Mouse (Mus musculus): ENCODE measurements around the gene Mnat1. TPM values are rescaled to one million over a fixed set of nuclear protein-coding genes. Genes with fewer than 3 reads are reported as not detected.

Mnat1 gene
- polyA plus RNA-seq, 1 experiment = 0.35 TPM

- TF ChIP-seq GATA1 (IDR thresholded peaks at IDR 0.05; ENCODE audit: low read length) (no peak), TAL1 (IDR thresholded peaks at IDR 0.05; ENCODE audit: low read length) (no peak)
- Histone ChIP-seq H3K9me3 (ENCODE audit: control insufficient read depth, low read length) (no peaks in the 10 kb centered on the region), H3K4me1 (ENCODE audit: control insufficient read depth) (no peaks in the 10 kb centered on the region), H3K36me3 (ENCODE audit: control insufficient read depth) (peaks cover 19% of the 10 kb centered on the region), H3K27me3 (ENCODE audit: control insufficient read depth) (no peaks in the 10 kb centered on the region), H3K4me3 (replicated peaks) (no peak overlapping the region)
These were observed 60.4 kb downstream of the Mnat1 start for GRCm38 (mm10) chr12:73183896-73184295.

GRCm38 (mm10) chr12:73197363-73197762, 73.8 kb downstream of the Mnat1 start:
- TF ChIP-seq GATA1 (IDR thresholded peaks at IDR 0.05; ENCODE audit: low read length) = no peak
- no peak for TF ChIP-seq TAL1 (IDR thresholded peaks at IDR 0.05; ENCODE audit: low read length)
- H3K36me3 ChIP-seq (ENCODE audit: control insufficient read depth) = peaks cover 2% of the 10 kb centered on the region
- H3K9me3 ChIP-seq (ENCODE audit: control insufficient read depth, low read length) = no peaks in the 10 kb centered on the region
- H3K27me3 ChIP-seq (ENCODE audit: control insufficient read depth) = no peaks in the 10 kb centered on the region
- no peaks in the 10 kb centered on the region for H3K4me1 ChIP-seq (ENCODE audit: control insufficient read depth)
- no peak overlapping the region for H3K4me3 ChIP-seq (replicated peaks)

DNA sequence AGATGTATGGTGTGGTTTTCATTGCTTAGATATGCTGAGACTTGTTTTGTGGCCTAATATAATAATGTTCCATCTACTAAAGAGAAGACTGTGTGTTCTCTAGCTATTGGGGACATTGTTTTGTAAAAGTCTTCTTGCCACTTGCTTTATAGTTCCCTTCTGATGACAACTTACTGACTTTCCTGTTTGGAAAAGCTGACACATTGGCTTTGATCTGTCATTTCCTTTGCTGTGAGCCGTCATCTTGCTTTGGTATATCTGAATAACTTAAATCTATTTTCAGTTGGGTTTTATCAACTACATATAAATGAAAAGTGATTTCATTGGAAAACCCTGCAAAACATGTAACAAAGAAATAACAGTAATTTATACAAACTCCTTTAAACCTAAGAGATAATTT, 74.9 kb downstream of the Mnat1 start:
- Histone ChIP-seq H3K9me3 (ENCODE audit: control insufficient read depth, low read length) (no peaks in the 10 kb centered on the region), H3K27me3 (ENCODE audit: control insufficient read depth) (no peaks in the 10 kb centered on the region), H3K36me3 (ENCODE audit: control insufficient read depth) (peaks cover 2% of the 10 kb centered on the region), H3K4me3 (replicated peaks) (no peak overlapping the region), H3K4me1 (ENCODE audit: control insufficient read depth) (no peaks in the 10 kb centered on the region)
- no peak for TF ChIP-seq GATA1 (IDR thresholded peaks at IDR 0.05; ENCODE audit: low read length)
- no peak for TF ChIP-seq TAL1 (IDR thresholded peaks at IDR 0.05; ENCODE audit: low read length)

- Histone ChIP-seq H3K4me1 (ENCODE audit: control insufficient read depth) (no peaks in the 10 kb centered on the region), H3K4me3 (replicated peaks) (no peak overlapping the region), H3K9me3 (ENCODE audit: control insufficient read depth, low read length) (no peaks in the 10 kb centered on the region), H3K36me3 (ENCODE audit: control insufficient read depth) (peaks cover 2% of the 10 kb centered on the region), H3K27me3 (ENCODE audit: control insufficient read depth) (no peaks in the 10 kb centered on the region)
- TF ChIP-seq GATA1 (IDR thresholded peaks at IDR 0.05; ENCODE audit: low read length) = no peak
- TF ChIP-seq TAL1 (IDR thresholded peaks at IDR 0.05; ENCODE audit: low read length) = no peak
These were observed 75.9 kb downstream of the Mnat1 start for GRCm38 (mm10) chr12:73199375-73199774.

DNA sequence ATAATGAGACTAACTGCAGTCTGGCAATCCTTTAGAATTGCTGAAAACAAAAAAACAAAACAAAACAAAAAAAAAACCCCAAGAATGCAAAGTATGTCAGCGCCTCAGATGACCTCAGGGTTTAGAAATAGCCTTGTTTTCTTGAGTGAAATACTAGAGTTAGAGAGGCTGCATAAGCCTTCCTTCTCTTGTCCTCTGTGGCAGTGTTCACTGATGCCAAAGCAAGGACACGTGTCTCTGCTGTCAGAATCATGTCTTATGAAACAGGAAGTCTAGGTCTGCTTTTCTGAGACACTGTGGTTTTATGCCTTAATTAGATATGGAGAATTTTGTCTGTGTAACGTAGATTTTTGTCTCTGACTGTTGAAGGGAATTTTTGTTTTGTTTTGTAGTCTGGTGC, 78.1 kb downstream of the Mnat1 start:
- H3K4me3 ChIP-seq (replicated peaks) = no peak overlapping the region
- no peaks in the 10 kb centered on the region for H3K27me3 ChIP-seq (ENCODE audit: control insufficient read depth)
- peaks cover under 1% of the 10 kb centered on the region for H3K4me1 ChIP-seq (ENCODE audit: control insufficient read depth)
- TF ChIP-seq GATA1 (IDR thresholded peaks at IDR 0.05; ENCODE audit: low read length) (no peak), TAL1 (IDR thresholded peaks at IDR 0.05; ENCODE audit: low read length) (no peak)
- H3K36me3 ChIP-seq (ENCODE audit: control insufficient read depth) = peaks cover 2% of the 10 kb centered on the region
- H3K9me3 ChIP-seq (ENCODE audit: control insufficient read depth, low read length) = no peaks in the 10 kb centered on the region

- Histone ChIP-seq H3K9me3 (ENCODE audit: control insufficient read depth, low read length) (no peaks in the 10 kb centered on the region), H3K27me3 (ENCODE audit: control insufficient read depth) (no peaks in the 10 kb centered on the region), H3K4me1 (ENCODE audit: control insufficient read depth) (peaks cover 9% of the 10 kb centered on the region), H3K4me3 (replicated peaks) (no peak overlapping the region), H3K36me3 (ENCODE audit: control insufficient read depth) (no peaks in the 10 kb centered on the region)
- no peak for TF ChIP-seq GATA1 (IDR thresholded peaks at IDR 0.05; ENCODE audit: low read length)
- TF ChIP-seq TAL1 (IDR thresholded peaks at IDR 0.05; ENCODE audit: low read length) = no peak
These were observed 82.5 kb downstream of the Mnat1 start for GRCm38 (mm10) chr12:73205710-73206649.

DNA sequence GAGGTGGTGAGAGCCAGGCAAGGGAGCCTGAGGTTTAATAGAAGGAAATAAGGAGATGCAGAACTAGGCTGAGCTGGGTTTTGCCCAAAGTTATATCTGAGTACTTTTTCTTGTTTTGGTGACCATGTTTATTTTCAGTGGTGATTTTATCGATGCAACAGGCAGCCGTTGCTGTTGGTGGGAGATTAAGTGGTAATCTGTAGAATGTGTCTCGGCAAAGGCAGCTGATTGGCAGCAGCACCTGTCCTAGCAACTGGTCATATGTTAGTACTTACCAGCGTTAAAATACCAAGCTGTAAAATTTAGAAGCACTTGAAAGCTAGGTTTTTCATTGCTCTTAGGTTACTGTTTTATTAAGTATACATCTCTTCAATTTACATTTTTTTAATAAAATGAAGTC, 83.5 kb downstream of the Mnat1 start:
- H3K9me3 ChIP-seq (ENCODE audit: control insufficient read depth, low read length) = no peaks in the 10 kb centered on the region
- H3K27me3 ChIP-seq (ENCODE audit: control insufficient read depth) = no peaks in the 10 kb centered on the region
- TF ChIP-seq GATA1 (IDR thresholded peaks at IDR 0.05; ENCODE audit: low read length) (no peak), TAL1 (IDR thresholded peaks at IDR 0.05; ENCODE audit: low read length) (no peak)
- no peak overlapping the region for H3K4me3 ChIP-seq (replicated peaks)
- no peaks in the 10 kb centered on the region for H3K36me3 ChIP-seq (ENCODE audit: control insufficient read depth)
- H3K4me1 ChIP-seq (ENCODE audit: control insufficient read depth) = peaks cover 9% of the 10 kb centered on the region

- TF ChIP-seq GATA1 (IDR thresholded peaks at IDR 0.05; ENCODE audit: low read length) (no peak), TAL1 (IDR thresholded peaks at IDR 0.05; ENCODE audit: low read length) (no peak)
- Histone ChIP-seq H3K9me3 (ENCODE audit: control insufficient read depth, low read length) (no peaks in the 10 kb centered on the region), H3K4me1 (ENCODE audit: control insufficient read depth) (peaks cover 9% of the 10 kb centered on the region), H3K36me3 (ENCODE audit: control insufficient read depth) (no peaks in the 10 kb centered on the region), H3K4me3 (replicated peaks) (no peak overlapping the region), H3K27me3 (ENCODE audit: control insufficient read depth) (no peaks in the 10 kb centered on the region)
These were observed 83.9 kb downstream of the Mnat1 start for GRCm38 (mm10) chr12:73207461-73207860.

DNA sequence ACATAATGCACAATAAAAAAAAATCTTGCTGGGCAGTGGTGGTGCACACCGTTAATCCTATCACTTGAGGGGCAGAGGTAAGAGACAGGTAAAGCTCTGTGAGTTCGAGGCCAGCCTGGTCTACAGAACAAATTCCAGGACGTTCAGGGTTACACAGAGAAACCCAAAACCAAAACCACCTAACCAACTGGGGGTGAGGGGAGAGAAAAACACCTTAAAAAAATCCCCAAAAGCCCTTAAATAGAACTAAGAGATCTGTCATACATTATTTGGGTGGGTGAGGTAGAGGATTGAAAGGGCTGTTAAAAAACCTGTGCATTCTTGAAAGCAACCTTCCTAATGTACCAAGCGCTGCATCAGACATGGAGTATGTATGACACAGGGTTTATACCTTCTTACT, 85.0 kb downstream of the Mnat1 start:
- Histone ChIP-seq H3K4me1 (ENCODE audit: control insufficient read depth) (peaks cover 9% of the 10 kb centered on the region), H3K27me3 (ENCODE audit: control insufficient read depth) (no peaks in the 10 kb centered on the region), H3K9me3 (ENCODE audit: control insufficient read depth, low read length) (no peaks in the 10 kb centered on the region), H3K36me3 (ENCODE audit: control insufficient read depth) (no peaks in the 10 kb centered on the region), H3K4me3 (replicated peaks) (no peak overlapping the region)
- TF ChIP-seq GATA1 (IDR thresholded peaks at IDR 0.05; ENCODE audit: low read length) (no peak), TAL1 (IDR thresholded peaks at IDR 0.05; ENCODE audit: low read length) (no peak)

Measured in erythroblast, embryonic 14.5 days (primary cell).